ENCODE assay signal across 4 mouse cellular contexts in the genomic region with DNA sequence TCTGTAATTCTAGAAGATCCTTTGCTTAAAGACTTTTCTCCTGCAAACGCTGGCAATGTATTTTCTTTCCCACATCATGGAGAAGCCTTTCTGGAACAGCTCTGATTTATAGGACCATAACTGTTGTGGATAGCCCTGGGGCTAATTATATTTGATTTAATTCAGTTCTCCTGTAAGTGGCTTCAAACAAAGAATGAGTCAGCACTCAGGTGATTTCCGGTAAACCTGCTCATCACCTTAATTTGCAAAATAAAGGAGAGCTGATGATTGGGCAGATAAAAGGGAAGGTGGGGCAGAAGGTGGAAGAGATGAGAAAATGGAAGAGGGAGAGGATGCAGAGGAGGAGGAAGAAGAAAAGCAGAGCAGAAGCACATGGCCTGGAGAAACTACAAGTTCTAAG.
DNase-seq lines count a peak whose midpoint lies in the region; TF ChIP-seq lines count a peak whose summit lies in the region.
"Not testable (repeated sequence)": the region's sequence is repeated elsewhere in the genome, so short reads cannot be mapped to it uniquely, and the experiment has no call there.

No protein-coding gene starts in this region.

- DNase-seq in ES-CJ7 (ENCODE audit: low read depth, low spot score) (peak; percentile 47), ES-E14 (ENCODE audit: low read depth, low spot score) (peak; percentile 22), R1 (ENCODE audit: low read depth, low spot score) (peak; percentile 54), ZHBTc4 (ENCODE audit: low read depth, low spot score) (peak; percentile 29)

- H3K4me1 ChIP-seq in ES-E14 (ENCODE audit: control insufficient read depth in 2 of 2, insufficient read depth in 2 of 2, low read length in 2 of 2, poor library complexity in 1 of 2): not testable (repeated sequence)

- not testable (repeated sequence) for H3K9me3 ChIP-seq in ES-E14 (ENCODE audit: control insufficient read depth, insufficient read depth, low read depth, low read length)

- in situ Hi-C loops in ES-E14 (cut with MboI; ENCODE audit: low sequenced_read_pairs in 2 of 2, unreplicated experiment in 2 of 2): not testable (repeated sequence)

- not testable (repeated sequence) for H3K9ac ChIP-seq in ES-E14 (ENCODE audit: insufficient read depth, low read depth, low read length, poor library complexity, severe bottlenecking)

- H3K4me3 ChIP-seq in ES-E14 (ENCODE audit: insufficient read depth in 1 of 2, low read depth in 1 of 2, low read length in 2 of 2, poor library complexity in 1 of 2, severe bottlenecking in 1 of 2): not testable (repeated sequence)

- not testable (repeated sequence) for H3K27ac ChIP-seq in ES-E14 (ENCODE audit: insufficient read depth, low read depth, low read length, poor library complexity, severe bottlenecking)

- not testable (repeated sequence) for H3K36me3 ChIP-seq in ES-E14 (ENCODE audit: control insufficient read depth, insufficient read depth, low read length, poor library complexity, severe bottlenecking)

TF ChIP-seq in ES-E14, 5 proteins besides CTCF, POLR2A, EP300 and RAD21:
- TF ChIP-seq MAFK (IDR thresholded peaks at IDR 0.05; ENCODE audit: insufficient read depth, low read depth, low read length): peak; percentile 64
